Mouse (Mus musculus) embryonic stem cell, embryonic (primary cell): ENCODE measurements around the gene Hoxb2.

Experiments
- CTCF ChIA-PET, 4 experiments: fragments of 300-600 bp in 2 of 4; fragments of 350-600 bp in 2 of 4; sonication (Branson Sonifier 250); formaldehyde crosslinking; loops; one replicate each; lab custom pipeline; 2022; ENCODE audit warnings: inconsistent platforms in 2 of 4; lab: Charles Lee
- POLR2A ChIA-PET, 4 experiments: fragments of 300-600 bp in 2 of 4; fragments of 350-600 bp in 2 of 4; sonication (Branson Sonifier 250); formaldehyde crosslinking; loops; one replicate each; lab custom pipeline; 2022; ENCODE audit warnings: antibody characterized with exemption in 4 of 4, inconsistent platforms in 1 of 4; lab: Charles Lee

Hoxb2 gene

DNA sequence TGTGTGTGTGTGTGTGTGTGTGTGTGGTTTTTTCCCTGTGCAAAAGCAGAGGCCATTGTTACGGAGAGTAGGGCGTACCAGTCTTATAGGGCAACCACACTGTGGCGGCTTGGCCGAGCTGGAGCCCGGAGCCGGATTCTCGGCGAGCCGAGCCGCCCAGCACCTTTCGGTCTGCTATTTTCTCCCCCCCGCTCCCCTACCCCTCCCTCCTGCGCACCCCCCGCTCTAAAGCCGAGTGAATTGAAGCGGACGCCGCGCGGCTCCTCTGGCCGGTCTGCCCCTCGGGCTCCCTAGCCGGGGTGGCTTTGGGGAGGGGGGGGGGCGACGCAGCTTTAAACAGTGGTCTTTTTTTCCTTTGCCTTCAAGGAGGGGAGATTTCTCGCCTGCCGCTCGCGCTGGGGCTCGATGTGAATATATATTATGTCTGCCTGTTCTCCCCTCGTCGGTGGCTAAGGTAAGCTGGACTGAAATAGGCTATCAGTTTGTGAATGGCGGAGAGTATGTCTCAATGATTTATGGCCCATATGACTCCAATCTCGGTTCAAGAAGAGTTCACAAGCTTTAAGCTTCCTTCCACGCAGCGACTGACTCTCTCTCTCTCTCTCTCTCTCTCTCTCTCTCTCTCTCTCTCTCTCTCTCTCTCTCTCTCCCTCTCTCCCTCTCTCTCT, 9.5 kb upstream of the Hoxb2 start:
- POLR2A ChIA-PET: interaction anchor here (0.7 to 2.7 kb wide), 11 partner anchors 8 to 961 kb away, joined by 3 to 12 read pairs (median 3); no protein-coding TSS in a partner anchor
- CTCF ChIA-PET: interaction anchor here (0.5 to 1.8 kb wide), 11 partner anchors 8 to 575 kb away, joined by 3 to 4 read pairs (median 3); partner anchors contain the start of genes Hoxb2 (in 1 of the 4) and Hoxb5 (in 1 of the 4)

- CTCF ChIA-PET: interaction anchor here in 3 of 4 experiments (0.5 to 1.8 kb wide), 13 partner anchors 9 to 80 kb away, joined by 3 to 5 read pairs (median 3); partner anchors contain the start of genes Hoxb1 (in 1 of the 3) and Hoxb5 (in 1 of the 3)
- POLR2A ChIA-PET: interaction anchor here (0.7 to 2.7 kb wide), 10 partner anchors 8 to 960 kb away, joined by 3 to 12 read pairs (median 3); no protein-coding TSS in a partner anchor
Measured at GRCm38 (mm10) chr11:96341701-96342575, 8.4 kb upstream of the Hoxb2 start.

- POLR2A ChIA-PET: interaction anchor here in 2 of 4 experiments (0.9 to 2.7 kb wide), 3 partner anchors 9 to 10 kb away, joined by 3 to 12 read pairs (median 4); no protein-coding TSS in a partner anchor
Measured at GRCm38 (mm10) chr11:96342576-96342930, 7.8 kb upstream of the Hoxb2 start.

DNA sequence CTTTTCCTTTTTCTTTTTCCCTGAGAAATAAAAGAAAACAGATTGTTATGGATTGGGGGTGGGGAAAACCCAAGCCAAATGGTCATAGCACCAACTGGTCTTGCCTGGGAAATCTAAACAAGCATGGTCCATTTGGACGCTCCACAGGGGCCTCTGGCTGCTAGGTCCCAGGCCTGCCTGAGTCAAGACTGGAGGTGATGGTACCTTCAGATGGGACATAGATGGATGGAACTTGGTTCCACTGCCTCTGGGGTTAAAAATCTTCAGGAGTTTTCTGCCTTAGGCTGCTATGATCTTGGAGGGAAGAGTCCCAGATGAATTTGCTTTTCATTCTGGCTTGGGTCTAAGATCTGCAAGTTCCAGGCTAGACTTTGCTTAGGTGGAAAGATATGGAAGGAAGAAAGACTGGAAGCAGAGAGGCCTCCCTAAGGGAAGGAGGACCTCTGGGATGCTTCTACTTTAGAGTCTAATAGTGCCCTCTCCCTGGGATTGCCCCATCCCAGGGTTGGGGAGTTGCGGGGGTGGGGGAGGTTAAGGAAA, 7.0 kb upstream of the Hoxb2 start:
- POLR2A ChIA-PET: no interaction called here
- CTCF ChIA-PET: no interaction called here

More at GRCm38 (mm10) chr11:96342576-96342930, 7.8 kb upstream of the Hoxb2 start:
- CTCF ChIA-PET: interaction anchor here in 3 of 4 experiments (0.5 to 1.8 kb wide), 5 partner anchors 11 to 51 kb away, joined by 3 to 4 read pairs (median 4); partner anchors contain the start of gene Hoxb5 (in 1 of the 3)

GRCm38 (mm10) chr11:96344061-96344877, 6.1 kb upstream of the Hoxb2 start:
- ChIA-PET CTCF (interaction anchor here in 2 of 4 experiments (0.5 to 0.8 kb wide), 3 partner anchors 10 to 49 kb away, joined by 3 read pairs; no protein-coding TSS in a partner anchor), POLR2A (interaction anchor here (0.6 to 1.5 kb wide), 9 partner anchors 11 to 74 kb away, joined by 3 to 4 read pairs (median 3); partner anchors contain the start of gene Hoxb5 (in 2 of the 4))

GRCm38 (mm10) chr11:96344878-96345159, 5.5 kb upstream of the Hoxb2 start:
- ChIA-PET CTCF (interaction anchor here in 2 of 4 experiments (0.6 to 0.8 kb wide), 2 partner anchors 18 to 49 kb away, joined by 3 read pairs; no protein-coding TSS in a partner anchor), POLR2A (interaction anchor here (0.6 to 1.5 kb wide), 9 partner anchors 11 to 75 kb away, joined by 3 to 4 read pairs (median 3); partner anchors contain the start of gene Hoxb5 (in 2 of the 4))

GRCm38 (mm10) chr11:96345220-96345892, 5.0 kb upstream of the Hoxb2 start:
- ChIA-PET POLR2A (interaction anchor here in 3 of 4 experiments (0.6 to 1.5 kb wide), 4 partner anchors 12 to 62 kb away, joined by 3 to 4 read pairs (median 4); no protein-coding TSS in a partner anchor), CTCF (interaction anchor here in 3 of 4 experiments (0.6 to 1.1 kb wide), 7 partner anchors 9 to 217 kb away, joined by 3 to 5 read pairs (median 3); no protein-coding TSS in a partner anchor)

DNA sequence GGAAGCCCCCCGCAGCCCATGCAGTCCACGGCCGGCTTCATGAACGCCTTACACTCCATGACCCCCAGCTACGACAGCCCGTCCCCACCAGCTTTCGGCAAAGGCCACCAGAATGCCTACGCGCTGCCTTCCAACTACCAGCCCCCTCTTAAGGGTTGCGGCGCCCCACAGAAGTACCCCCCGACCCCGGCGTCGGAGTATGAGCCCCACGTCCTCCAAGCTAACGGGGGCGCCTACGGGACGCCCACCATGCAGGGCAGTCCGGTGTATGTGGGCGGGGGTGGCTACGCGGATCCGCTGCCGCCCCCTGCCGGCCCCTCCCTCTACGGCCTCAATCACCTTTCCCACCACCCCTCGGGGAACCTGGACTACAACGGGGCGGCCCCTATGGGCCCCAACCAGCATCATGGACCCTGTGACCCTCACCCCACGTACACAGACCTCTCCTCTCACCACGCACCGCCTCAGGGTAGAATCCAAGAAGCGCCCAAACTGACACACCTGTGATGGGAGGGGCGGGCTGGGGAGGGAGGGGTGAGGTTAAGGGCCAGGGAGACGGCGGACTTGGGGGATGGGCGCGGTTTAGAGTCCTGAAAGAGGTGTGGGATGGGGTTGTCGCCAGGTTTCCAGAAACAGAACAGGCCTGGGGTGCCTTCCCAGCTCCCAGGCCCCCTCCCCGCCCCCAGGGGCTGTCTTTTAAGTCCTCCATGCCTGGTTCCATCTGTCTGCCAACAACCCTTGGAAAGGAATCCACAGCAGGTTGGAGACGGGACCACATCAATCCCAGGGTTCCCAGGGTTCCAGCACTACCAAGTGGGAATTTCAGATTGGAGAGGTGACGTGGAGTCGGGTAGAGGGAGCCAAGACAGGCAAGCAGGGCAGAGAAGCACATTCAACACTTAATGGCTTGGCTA, 4.2 kb upstream of the Hoxb2 start:
- ChIA-PET CTCF (interaction anchor here in 3 of 4 experiments (0.6 to 1.1 kb wide), 6 partner anchors 8 to 216 kb away, joined by 3 to 5 read pairs (median 3); no protein-coding TSS in a partner anchor), POLR2A (interaction anchor here in 2 of 4 experiments (0.6 to 1.5 kb wide), 4 partner anchors 9 to 37 kb away, joined by 3 to 6 read pairs (median 4); no protein-coding TSS in a partner anchor)

- CTCF ChIA-PET: no interaction called here
- POLR2A ChIA-PET: interaction anchor here in 3 of 4 experiments (0.6 to 1.5 kb wide), 4 partner anchors 8 to 268 kb away, joined by 3 to 6 read pairs (median 4); no protein-coding TSS in a partner anchor
Measured at GRCm38 (mm10) chr11:96346916-96347520, 3.3 kb upstream of the Hoxb2 start.

GRCm38 (mm10) chr11:96347717-96348116, 2.6 kb upstream of the Hoxb2 start:
- CTCF ChIA-PET: interaction anchor here in 3 of 4 experiments (0.6 to 0.7 kb wide), 4 partner anchors 68 to 232 kb away, joined by 3 to 9 read pairs (median 3); no protein-coding TSS in a partner anchor
- POLR2A ChIA-PET: interaction anchor here in 1 of 4 experiments (0.6 to 1.5 kb wide), 6 partner anchors 8 to 267 kb away, joined by 3 to 6 read pairs (median 4); no protein-coding TSS in a partner anchor

- POLR2A ChIA-PET: interaction anchor here in 2 of 4 experiments (0.6 to 1.2 kb wide), 5 partner anchors 9 to 1275 kb away, joined by 3 to 5 read pairs (median 3); no protein-coding TSS in a partner anchor
Measured at GRCm38 (mm10) chr11:96348141-96348928, 2.0 kb upstream of the Hoxb2 start.

GRCm38 (mm10) chr11:96348988-96349387, 1.3 kb upstream of the Hoxb2 start:
- ChIA-PET CTCF (interaction anchor here in 2 of 4 experiments (0.5 to 1.4 kb wide), 2 partner anchors 59 to 72 kb away, joined by 3 to 4 read pairs; no protein-coding TSS in a partner anchor), POLR2A (interaction anchor here in 3 of 4 experiments (0.5 to 0.9 kb wide), 4 partner anchors 16 to 1274 kb away, joined by 3 to 6 read pairs (median 4); no protein-coding TSS in a partner anchor)

More at GRCm38 (mm10) chr11:96348141-96348928, 2.0 kb upstream of the Hoxb2 start:
- CTCF ChIA-PET: interaction anchor here in 3 of 4 experiments (0.6 to 0.7 kb wide), 4 partner anchors 68 to 232 kb away, joined by 3 to 9 read pairs (median 3); no protein-coding TSS in a partner anchor

DNA sequence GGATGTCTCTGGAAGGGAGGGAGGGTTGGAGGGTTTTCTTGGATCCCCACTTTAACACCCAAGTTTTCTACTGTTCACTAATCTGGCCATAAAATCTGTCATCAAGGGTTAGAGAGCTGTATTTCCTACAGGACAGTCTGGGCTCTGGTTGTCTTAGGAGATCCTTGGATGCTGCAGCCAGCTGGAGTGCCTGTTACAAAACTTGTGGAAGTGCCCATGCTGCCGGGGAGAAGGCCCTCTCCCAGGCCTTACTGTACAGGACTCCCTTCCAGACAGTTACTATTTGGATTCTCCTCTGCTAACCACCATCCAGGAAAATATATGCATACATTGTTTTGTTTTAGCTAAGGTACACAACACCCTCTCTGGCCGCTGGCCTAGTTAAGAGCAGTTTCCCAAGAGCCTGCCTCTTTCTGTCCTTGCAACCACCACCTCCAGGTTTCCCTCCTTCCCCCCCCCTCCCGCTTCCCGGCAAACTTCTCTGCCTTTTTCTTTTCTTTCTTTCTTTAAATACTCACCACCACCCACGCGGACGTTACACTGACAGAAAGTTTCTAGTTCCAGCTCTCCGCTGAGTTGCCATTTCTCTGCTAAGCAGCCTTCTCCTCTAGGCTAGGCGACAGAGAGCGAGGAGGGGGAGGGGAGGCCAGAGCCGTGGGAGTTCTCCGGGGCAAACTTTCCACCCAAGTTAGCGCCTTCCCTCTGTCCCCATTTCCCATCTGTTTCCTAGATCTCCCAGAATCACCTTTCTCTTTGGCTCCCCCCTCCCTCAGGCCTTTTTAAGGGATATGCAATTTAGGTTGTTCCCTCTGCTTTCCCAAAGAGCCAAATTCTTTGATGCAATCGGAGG, 609 bp upstream of the Hoxb2 start:
- ChIA-PET CTCF (interaction anchor here (0.5 to 1.4 kb wide), 5 partner anchors 9 to 73 kb away, joined by 3 to 4 read pairs (median 3); no protein-coding TSS in a partner anchor), POLR2A (interaction anchor here in 3 of 4 experiments (0.5 to 1.0 kb wide), 6 partner anchors 16 to 290 kb away, joined by 3 to 6 read pairs (median 4); no protein-coding TSS in a partner anchor)
